Mouse (Mus musculus) testis, adult 2 months (tissue): ENCODE measurements at regions not wholly inside any gene's neighbourhood (a gene's known extent, or its start where the extent isn't known, plus 50 kb on each side); places are given as distances from the start of the nearest gene placed in this dataset.

Source experiments
- H3K27ac ChIP-seq: fragments of 200-500 bp; 2 replicates; pipeline ENCODE4 v1.5.1; 2012; ENCODE audit warnings: low read depth, low read length; ENCODE audit not compliant: control insufficient read depth, insufficient read depth
- H3K27me3 ChIP-seq: fragments of 200-500 bp; 2 replicates; pipeline ENCODE4 v1.6.1; 2012; ENCODE audit warnings: mild to moderate bottlenecking, low read length, moderate library complexity; ENCODE audit not compliant: control insufficient read depth, insufficient read depth
- H3K36me3 ChIP-seq: fragments of 200-500 bp; 2 replicates; pipeline ENCODE4 v1.6.1; 2012; ENCODE audit warnings: mild to moderate bottlenecking, low read length; ENCODE audit not compliant: control insufficient read depth, insufficient read depth
- H3K4me1 ChIP-seq: fragments of 200-500 bp; 2 replicates; pipeline ENCODE4 v1.6.1; 2012; ENCODE audit warnings: low read length; ENCODE audit not compliant: control insufficient read depth, insufficient read depth
- H3K4me3 ChIP-seq: fragments of 200-500 bp; 2 replicates; pipeline ENCODE4 v1.5.1; 2012; ENCODE audit warnings: low read depth, mild to moderate bottlenecking, low read length, moderate library complexity, mixed read lengths; ENCODE audit not compliant: control insufficient read depth
- CTCF ChIP-seq: fragments of 200-500 bp; IDR thresholded peaks from 2 replicates; pipeline ENCODE4 v1.5.1; 2012; ENCODE audit warnings: low read depth, mild to moderate bottlenecking, inconsistent platforms, low read length, moderate library complexity; ENCODE audit not compliant: control insufficient read depth, insufficient read depth, insufficient replicate concordance
- POLR2A ChIP-seq: fragments of 200-500 bp; IDR thresholded peaks from 2 replicates; pipeline ENCODE4 v1.6.1; 2012; ENCODE audit warnings: low read depth, mild to moderate bottlenecking, inconsistent platforms, low read length, moderate library complexity; ENCODE audit not compliant: control insufficient read depth

- no peak for TF ChIP-seq CTCF
- TF ChIP-seq POLR2A = no peak
- Histone ChIP-seq H3K27me3 (no peaks in the 10 kb centered on the region), H3K4me1 (no peaks in the 10 kb centered on the region), H3K4me3 (no peak overlapping the region), H3K36me3 (no peaks in the 10 kb centered on the region), H3K27ac (no peak overlapping the region)
Measured at GRCm38 (mm10) chr16:49636467-49636866, 62.6 kb upstream of the Ift57 start.

DNA sequence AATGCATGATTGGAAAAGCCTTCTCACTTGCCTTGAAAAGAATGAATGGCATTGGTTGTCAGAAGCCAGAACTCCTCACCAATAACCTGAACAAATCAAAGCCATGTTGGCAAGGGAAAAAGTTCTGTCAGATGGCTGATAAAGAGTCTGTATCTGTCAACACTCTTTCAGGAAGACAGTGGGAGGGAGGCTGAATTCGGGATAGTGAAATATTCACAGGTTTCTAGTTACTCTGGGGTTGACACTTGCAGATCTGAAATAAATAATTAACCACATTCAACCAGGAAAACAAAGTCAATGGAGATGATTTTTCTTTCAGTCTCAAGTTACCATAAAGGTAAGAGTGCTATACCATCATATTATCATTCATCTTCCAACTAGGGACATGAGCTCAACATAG is 56.3 kb upstream of the Ift57 start:
- Histone ChIP-seq H3K36me3 (no peaks in the 10 kb centered on the region), H3K4me1 (no peaks in the 10 kb centered on the region), H3K4me3 (no peak overlapping the region), H3K27ac (no peak overlapping the region), H3K27me3 (no peaks in the 10 kb centered on the region)
- no peak for TF ChIP-seq POLR2A
- TF ChIP-seq CTCF = no peak

GRCm38 (mm10) chr16:49644416-49644815 is 54.6 kb upstream of the Ift57 start:
- H3K27me3 ChIP-seq = no peaks in the 10 kb centered on the region
- H3K27ac ChIP-seq = no peak overlapping the region
- H3K4me1 ChIP-seq = no peaks in the 10 kb centered on the region
- H3K36me3 ChIP-seq = no peaks in the 10 kb centered on the region
- no peak overlapping the region for H3K4me3 ChIP-seq
- TF ChIP-seq POLR2A (no peak), CTCF (no peak)

- Histone ChIP-seq H3K4me1 (no peaks in the 10 kb centered on the region), H3K36me3 (no peaks in the 10 kb centered on the region), H3K27ac (no peak overlapping the region), H3K4me3 (no peak overlapping the region), H3K27me3 (no peaks in the 10 kb centered on the region)
- TF ChIP-seq POLR2A (no peak), CTCF (no peak)
Measured at GRCm38 (mm10) chr16:49646479-49646878, 52.6 kb upstream of the Ift57 start.
